Mouse (Mus musculus): ENCODE results near the gene Gas2l3.

Gene Gas2l3

GRCm38 (mm10) chr10:89443115-89443622 is 598 bp downstream of the Gas2l3 start:
- no peak for DNase-seq

GRCm38 (mm10) chr10:89442640-89443039 is 1.1 kb downstream of the Gas2l3 start:
- DNase-seq, result no peak

GRCm38 (mm10) chr10:89441961-89442360 is 1.8 kb downstream of the Gas2l3 start:
- DNase-seq, result no peak

- DNase-seq, result no peak
Observed at GRCm38 (mm10) chr10:89439380-89439779, 4.4 kb downstream of the Gas2l3 start.

GRCm38 (mm10) chr10:89437996-89438395 is 5.8 kb downstream of the Gas2l3 start:
- DNase-seq, result no peak

- DNase-seq, result no peak
Observed at GRCm38 (mm10) chr10:89437472-89437871, 6.3 kb downstream of the Gas2l3 start.

- DNase-seq, result no peak
Observed at GRCm38 (mm10) chr10:89435920-89436319, 7.8 kb downstream of the Gas2l3 start.

GRCm38 (mm10) chr10:89435413-89435812 is 8.4 kb downstream of the Gas2l3 start:
- DNase-seq, result no peak

GRCm38 (mm10) chr10:89434509-89435210 is 9.1 kb downstream of the Gas2l3 start:
- DNase-seq, result no peak

- DNase-seq, result no peak
Observed at GRCm38 (mm10) chr10:89432743-89433142, 11.0 kb downstream of the Gas2l3 start.

GRCm38 (mm10) chr10:89430751-89431150 is 13.0 kb downstream of the Gas2l3 start:
- no peak for DNase-seq

GRCm38 (mm10) chr10:89424800-89425393 is 18.9 kb downstream of the Gas2l3 start:
- DNase-seq, result no peak

- DNase-seq, result no peak
Observed at GRCm38 (mm10) chr10:89424217-89424616, 19.6 kb downstream of the Gas2l3 start.

GRCm38 (mm10) chr10:89423164-89423778 is 20.5 kb downstream of the Gas2l3 start:
- DNase-seq, result no peak

- no peak for DNase-seq
Observed at GRCm38 (mm10) chr10:89422504-89423158, 21.1 kb downstream of the Gas2l3 start.

- DNase-seq, result no peak
Observed at GRCm38 (mm10) chr10:89417966-89418365, 25.8 kb downstream of the Gas2l3 start.

- no peak for DNase-seq
Observed at GRCm38 (mm10) chr10:89415478-89415877, 28.3 kb downstream of the Gas2l3 start.

GRCm38 (mm10) chr10:89407551-89407950 is 36.2 kb downstream of the Gas2l3 start:
- no peak for DNase-seq

GRCm38 (mm10) chr10:89406733-89407484 is 36.9 kb downstream of the Gas2l3 start:
- no peak for DNase-seq

GRCm38 (mm10) chr10:89404936-89405335 is 38.8 kb downstream of the Gas2l3 start:
- no peak for DNase-seq

GRCm38 (mm10) chr10:89400674-89401336 is 43.0 kb downstream of the Gas2l3 start:
- peak; percentile 81 to 82 for DNase-seq

- DNase-seq, result peak; percentile 26 to 30
Observed at GRCm38 (mm10) chr10:89395823-89396222, 47.9 kb downstream of the Gas2l3 start.
